In genomic region chr4:35359376-35359775, GRCm38 (mm10) we compare ENCODE assay signal across 32 mouse cellular contexts.
"Had no signal": no experiment of that assay in that cellular context is flagged by ENCODE, and none has a peak within 500 bp of the region (broad histone marks: within the 10 kb centered on the region; RNA-seq: fewer than 3 reads in every experiment).

No protein-coding gene starts in this region.

- H3K27me3 ChIP-seq: heart, embryonic 12.5 days; heart, embryonic 13.5 days; heart, embryonic 15.5 days; hindbrain, embryonic 12.5 days; hindbrain, embryonic 13.5 days; hindbrain, embryonic 15.5 days; intestine, embryonic 15.5 days; kidney, embryonic 15.5 days had no signal

- H3K9ac ChIP-seq: heart, embryonic 12.5 days; heart, embryonic 13.5 days; heart, embryonic 15.5 days; hindbrain, embryonic 12.5 days; hindbrain, embryonic 13.5 days; hindbrain, embryonic 14.5 days; hindbrain, embryonic 15.5 days; intestine, embryonic 15.5 days; kidney, embryonic 15.5 days had no signal

- DNase-seq: heart, postnatal 10 days; heart, postnatal 14 days; heart, postnatal 36 days; heart, postnatal 4 days; kidney, adult 11 months; kidney, adult 18-20 months; kidney, adult 8-10 months; kidney, adult 9 months; kidney, postnatal 10 days; kidney, postnatal 25 days; kidney, postnatal 36 days; kidney, postnatal 4 days; layer of hippocampus, adult 9-11 months; layer of hippocampus, postnatal 36 days had no signal

- H3K9me3 ChIP-seq: heart, embryonic 12.5 days; heart, embryonic 13.5 days; heart, embryonic 15.5 days; hindbrain, embryonic 10.5 days; hindbrain, embryonic 12.5 days; hindbrain, embryonic 13.5 days; hindbrain, embryonic 15.5 days; intestine, embryonic 15.5 days; kidney, embryonic 15.5 days had no signal

- H3K27ac ChIP-seq: heart, embryonic 13.5 days; heart, embryonic 15.5 days; hindbrain, embryonic 10.5 days; hindbrain, embryonic 12.5 days; hindbrain, embryonic 13.5 days; hindbrain, embryonic 14.5 days; hindbrain, embryonic 15.5 days; hindbrain, postnatal 0 days; intestine, embryonic 15.5 days; kidney, embryonic 15.5 days; kidney, postnatal 0 days; layer of hippocampus, adult 2 months; left cerebral cortex, adult 2 months had no signal

- H3K4me2 ChIP-seq: heart, embryonic 12.5 days; heart, embryonic 13.5 days; heart, embryonic 15.5 days; hindbrain, embryonic 12.5 days; hindbrain, embryonic 13.5 days; hindbrain, embryonic 14.5 days; hindbrain, embryonic 15.5 days; intestine, embryonic 15.5 days; kidney, embryonic 15.5 days had no signal

- H3K36me3 ChIP-seq: heart, embryonic 12.5 days; heart, embryonic 13.5 days; heart, embryonic 15.5 days; hindbrain, embryonic 10.5 days; hindbrain, embryonic 12.5 days; hindbrain, embryonic 13.5 days; hindbrain, embryonic 15.5 days; intestine, embryonic 15.5 days; kidney, embryonic 15.5 days had no signal

- H3K4me1 ChIP-seq: hindbrain, embryonic 10.5 days; hindbrain, embryonic 12.5 days; hindbrain, embryonic 13.5 days; hindbrain, embryonic 15.5 days; kidney, embryonic 15.5 days had no signal

- H3K4me3 ChIP-seq: heart, embryonic 12.5 days; heart, embryonic 13.5 days; heart, embryonic 15.5 days; hindbrain, embryonic 10.5 days; hindbrain, embryonic 12.5 days; hindbrain, embryonic 13.5 days; hindbrain, embryonic 15.5 days; intestine, embryonic 15.5 days; kidney, embryonic 15.5 days; layer of hippocampus, adult 2 months; left cerebral cortex, adult 2 months had no signal

- ATAC-seq: hindbrain, embryonic 16.5 days; hindbrain, postnatal 0 days; inflammation-experienced regulatory T-cells, adult 6 months; intestine, embryonic 15.5 days; intestine, embryonic 16.5 days; intestine, postnatal 0 days had no signal
